Mouse (Mus musculus): Measurements from ENCODE around the gene Wdr6. TPM values are rescaled to one million over a fixed set of nuclear protein-coding genes. Genes with fewer than 3 reads are reported as not detected.
"Not testable (repeated sequence)": the region's sequence is repeated elsewhere in the genome, so short reads cannot be mapped to it uniquely, and the experiment has no call there.

Wdr6 gene
- polyA plus RNA-seq, 2 experiments, result 8.4 TPM

DNA sequence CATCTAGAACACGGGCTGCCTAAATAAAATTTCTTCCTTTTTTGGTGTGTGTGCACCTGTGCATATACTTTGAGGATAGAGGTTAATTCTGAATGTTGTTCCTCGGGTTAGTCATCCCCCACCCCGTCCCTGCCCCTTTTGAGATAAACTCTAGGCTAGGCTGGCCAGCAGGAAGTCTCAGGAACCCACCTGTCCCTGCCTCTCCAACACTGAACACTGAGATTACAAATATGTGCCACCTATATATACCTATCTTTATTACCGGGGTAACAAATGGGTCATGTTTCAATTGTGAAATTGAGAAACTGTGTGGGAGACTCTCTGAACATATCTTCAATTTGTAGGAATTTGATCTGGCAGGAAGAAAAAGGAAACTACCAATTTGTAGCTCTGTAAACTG is 30.4 kb upstream of the Wdr6 start:
- Histone ChIP-seq H3K9ac (replicated peaks) (no peak overlapping the region), H3K4me2 (ENCODE audit: low read depth) (no peak overlapping the region), H3K9me3 (ENCODE audit: control insufficient read depth, low read length) (no peaks in the 10 kb centered on the region), H3K36me3 (replicated peaks; ENCODE audit: control insufficient read depth, insufficient read depth, low read depth) (peaks cover 81% of the 10 kb centered on the region), H3K27me3 (ENCODE audit: control insufficient read depth, insufficient read depth, low read length) (no peaks in the 10 kb centered on the region), H3K4me1 (replicated peaks; ENCODE audit: control insufficient read depth in 2 of 2, insufficient read depth in 2 of 2, low read length in 1 of 2) (peaks cover 3 to 6% of the 10 kb centered on the region in 2 experiments; a peak in 1 of 4 replicates), H3K27ac (no peak overlapping the region), H3K4me3 (ENCODE audit: insufficient read depth in 1 of 2, low read depth in 2 of 2, low read length in 2 of 2) (no peak overlapping the region)
- TF ChIP-seq CTCF (IDR thresholded peaks at IDR 0.05; ENCODE audit: low read depth) (no peak), EP300 (IDR thresholded peaks at IDR 0.05; ENCODE audit: low read depth) (no peak)
- ATAC-seq (ENCODE audit: insufficient read depth) (no peak), DNase-seq (ENCODE audit: low read depth in 3 of 3, low spot score in 3 of 3) (no peak)
- 61% methylated on average over 4 of the region's 4 CpGs for WGBS (ENCODE audit: insufficient replicate concordance)

GRCm38 (mm10) chr9:108607929-108608328 is 29.4 kb upstream of the Wdr6 start:
- H3K4me1 ChIP-seq (replicated peaks; ENCODE audit: control insufficient read depth in 2 of 2, insufficient read depth in 2 of 2, low read length in 1 of 2); H3K9me3 ChIP-seq (ENCODE audit: control insufficient read depth, low read length); DNase-seq (ENCODE audit: low read depth in 3 of 3, low spot score in 3 of 3); ATAC-seq (ENCODE audit: insufficient read depth); H3K27me3 ChIP-seq (ENCODE audit: control insufficient read depth, insufficient read depth, low read length); H3K4me2 ChIP-seq (ENCODE audit: low read depth); H3K9ac ChIP-seq (replicated peaks); H3K27ac ChIP-seq; H3K4me3 ChIP-seq (ENCODE audit: insufficient read depth in 1 of 2, low read depth in 2 of 2, low read length in 2 of 2): not testable (repeated sequence)
- peaks cover 83% of the 10 kb centered on the region for H3K36me3 ChIP-seq (replicated peaks; ENCODE audit: control insufficient read depth, insufficient read depth, low read depth)
- 72% methylated on average over 5 of the region's 5 CpGs for WGBS (ENCODE audit: insufficient replicate concordance)

- Histone ChIP-seq H3K4me2 (ENCODE audit: low read depth) (no peak overlapping the region), H3K36me3 (replicated peaks; ENCODE audit: control insufficient read depth, insufficient read depth, low read depth) (peaks cover 31% of the 10 kb centered on the region), H3K27ac (no peak overlapping the region), H3K9me3 (ENCODE audit: control insufficient read depth, low read length) (no peaks in the 10 kb centered on the region), H3K4me1 (replicated peaks; ENCODE audit: control insufficient read depth in 2 of 2, insufficient read depth in 2 of 2, low read length in 1 of 2) (no peaks in the 10 kb centered on the region), H3K27me3 (ENCODE audit: control insufficient read depth, insufficient read depth, low read length) (no peaks in the 10 kb centered on the region; the same call in 1 of the 2 replicates), H3K9ac (replicated peaks) (no peak overlapping the region), H3K4me3 (ENCODE audit: insufficient read depth in 1 of 2, low read depth in 2 of 2, low read length in 2 of 2) (no peak overlapping the region)
- 54% methylated on average over 4 of the region's 4 CpGs for WGBS (ENCODE audit: insufficient replicate concordance)
- DNase-seq (ENCODE audit: low read depth in 3 of 3, low spot score in 3 of 3) (no peak), ATAC-seq (ENCODE audit: insufficient read depth) (no peak)
- no peak for TF ChIP-seq CTCF (IDR thresholded peaks at IDR 0.05; ENCODE audit: low read depth)
- no peak for TF ChIP-seq EP300 (IDR thresholded peaks at IDR 0.05; ENCODE audit: low read depth)
These were observed 23.4 kb upstream of the Wdr6 start for GRCm38 (mm10) chr9:108601986-108602385.

DNA sequence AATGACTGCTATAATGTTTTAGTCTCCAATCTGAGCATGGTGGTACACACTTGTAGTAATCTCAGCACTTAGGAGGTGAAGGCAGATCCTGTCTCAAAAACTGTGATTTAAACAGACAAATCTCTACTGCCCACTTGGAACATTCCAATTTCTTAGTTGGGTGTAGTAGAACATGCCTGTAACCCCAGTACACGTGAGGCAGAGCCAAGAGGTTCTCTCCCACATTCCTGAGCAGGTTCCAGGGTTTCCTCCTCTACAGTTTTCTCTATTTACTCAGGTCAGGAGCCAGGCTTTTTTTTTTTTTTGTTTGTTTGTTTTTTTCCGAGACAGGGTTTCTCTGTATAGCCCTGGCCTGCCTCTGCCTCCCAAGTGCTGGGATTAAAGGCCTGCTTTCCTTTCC is 21.5 kb upstream of the Wdr6 start:
- Histone ChIP-seq H3K4me3 (ENCODE audit: insufficient read depth in 1 of 2, low read depth in 2 of 2, low read length in 2 of 2) (no peak overlapping the region), H3K9ac (replicated peaks) (no peak overlapping the region), H3K27me3 (ENCODE audit: control insufficient read depth, insufficient read depth, low read length) (no peaks in the 10 kb centered on the region; the same call in 1 of the 2 replicates), H3K4me2 (ENCODE audit: low read depth) (no peak overlapping the region), H3K4me1 (replicated peaks; ENCODE audit: control insufficient read depth in 2 of 2, insufficient read depth in 2 of 2, low read length in 1 of 2) (no peaks in the 10 kb centered on the region), H3K27ac (no peak overlapping the region), H3K9me3 (ENCODE audit: control insufficient read depth, low read length) (no peaks in the 10 kb centered on the region), H3K36me3 (replicated peaks; ENCODE audit: control insufficient read depth, insufficient read depth, low read depth) (peaks cover 18% of the 10 kb centered on the region)
- DNase-seq (ENCODE audit: low read depth in 3 of 3, low spot score in 3 of 3) (no peak), ATAC-seq (ENCODE audit: insufficient read depth) (no peak)
- no peak for TF ChIP-seq EP300 (IDR thresholded peaks at IDR 0.05; ENCODE audit: low read depth)
- TF ChIP-seq CTCF (IDR thresholded peaks at IDR 0.05; ENCODE audit: low read depth), result no peak
- WGBS (ENCODE audit: insufficient replicate concordance), result 51% methylated on average over 2 of the region's 2 CpGs

DNA sequence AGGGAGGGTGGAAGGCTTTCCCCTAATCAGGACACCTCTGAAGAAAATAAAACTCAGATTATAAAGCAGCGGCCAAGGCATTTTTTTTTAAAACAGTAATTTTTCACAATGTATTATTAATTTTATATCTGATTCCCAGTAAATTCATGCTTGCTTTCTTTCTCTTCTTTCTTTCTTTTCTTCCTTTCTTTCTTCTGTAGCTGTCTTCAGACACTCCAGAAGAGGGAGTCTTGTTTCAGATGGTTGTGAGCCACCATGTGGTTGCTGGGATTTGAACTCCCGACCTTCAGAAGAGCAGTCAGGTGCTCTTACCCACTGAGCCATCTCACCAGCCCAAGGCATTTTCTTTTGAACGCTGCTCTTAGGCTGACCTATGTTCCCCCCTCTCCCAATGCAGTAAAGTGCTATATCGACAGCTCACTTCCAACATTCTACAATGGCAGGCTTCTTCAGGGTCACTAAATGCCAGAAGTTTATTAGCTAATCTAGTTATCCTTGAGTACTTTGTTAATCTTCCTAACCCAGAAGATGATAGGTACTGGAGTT is 20.6 kb upstream of the Wdr6 start:
- no peak for ATAC-seq (ENCODE audit: insufficient read depth)

More for the DNA sequence above, 20.6 kb upstream of the Wdr6 start:
- no peak for DNase-seq (ENCODE audit: low read depth in 3 of 3, low spot score in 3 of 3)
- no peaks in the 10 kb centered on the region for H3K4me1 ChIP-seq (replicated peaks; ENCODE audit: control insufficient read depth in 2 of 2, insufficient read depth in 2 of 2, low read length in 1 of 2)
- peaks cover 10% of the 10 kb centered on the region for H3K36me3 ChIP-seq (replicated peaks; ENCODE audit: control insufficient read depth, insufficient read depth, low read depth)
- H3K9ac ChIP-seq (replicated peaks), result no peak overlapping the region
- H3K4me3 ChIP-seq (ENCODE audit: insufficient read depth in 1 of 2, low read depth in 2 of 2, low read length in 2 of 2), result no peak overlapping the region
- H3K9me3 ChIP-seq (ENCODE audit: control insufficient read depth, low read length), result no peaks in the 10 kb centered on the region
- TF ChIP-seq EP300 (IDR thresholded peaks at IDR 0.05; ENCODE audit: low read depth), result no peak
- TF ChIP-seq CTCF (IDR thresholded peaks at IDR 0.05; ENCODE audit: low read depth), result no peak
- H3K27me3 ChIP-seq (ENCODE audit: control insufficient read depth, insufficient read depth, low read length), result no peaks in the 10 kb centered on the region; the same call in 1 of the 2 replicates
- no peak overlapping the region for H3K27ac ChIP-seq
- WGBS (ENCODE audit: insufficient replicate concordance), result 64% methylated on average over 4 of the region's 4 CpGs
- H3K4me2 ChIP-seq (ENCODE audit: low read depth), result no peak overlapping the region

All from liver, embryonic 14.5 days (tissue).